ENCODE assay signal across 9 mouse cellular contexts in the genomic region with DNA sequence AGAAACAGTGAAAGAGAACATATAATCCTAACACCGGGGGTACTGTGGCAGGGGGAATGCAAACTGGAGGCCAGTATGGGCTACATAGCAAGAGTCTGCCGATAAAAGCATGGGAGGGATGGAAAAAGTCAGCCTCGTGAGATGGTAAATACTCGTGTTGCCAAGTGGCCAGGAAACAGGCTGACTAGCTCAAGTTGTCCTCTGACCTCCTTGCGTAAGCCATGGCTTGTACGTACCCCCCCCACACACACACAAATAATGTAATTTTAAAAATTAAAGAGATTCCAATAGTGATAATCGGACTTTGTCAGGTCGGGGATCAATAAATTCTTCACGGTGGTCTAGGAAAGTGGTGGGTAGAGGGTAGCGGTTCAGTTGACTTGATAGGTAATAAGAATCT. TPM values are rescaled to one million over a fixed set of nuclear protein-coding genes. Genes with fewer than 3 reads are reported as not detected.
DNase-seq lines count a peak whose midpoint lies in the region; ATAC-seq lines count a peak whose summit lies in the region.
"Had no signal": no experiment of that assay in that cellular context is flagged by ENCODE, and none has a peak within 500 bp of the region (broad histone marks: within the 10 kb centered on the region; RNA-seq: fewer than 3 reads in every experiment).

No protein-coding gene starts in this region.

- no peaks in the 10 kb centered on the region for H3K9me3 ChIP-seq in limb, embryonic 10.5 days (replicated peaks)
- H3K9me3 ChIP-seq in midbrain, embryonic 16.5 days (replicated peaks; ENCODE audit: control insufficient read depth, low read length, poor library complexity, severe bottlenecking): no peaks in the 10 kb centered on the region

- peak overlapping the region; percentile 69 for H3K4me3 ChIP-seq in limb, embryonic 10.5 days
- H3K4me3 ChIP-seq in midbrain, embryonic 16.5 days (ENCODE audit: low read depth, low read length): peak overlapping the region; percentile 68

- H3K4me1 ChIP-seq in limb, embryonic 10.5 days: peaks cover 36% of the 10 kb centered on the region
- H3K4me1 ChIP-seq in midbrain, embryonic 16.5 days (ENCODE audit: control insufficient read depth, insufficient read depth, low read length): peaks cover 33% of the 10 kb centered on the region

- H3K9ac ChIP-seq in midbrain, embryonic 16.5 days (ENCODE audit: low read depth, low read length): peak overlapping the region; percentile 78

- 2% methylated on average over 10 of the region's 10 CpGs for WGBS in limb, embryonic 10.5 days
- 1% methylated on average over 10 of the region's 10 CpGs for WGBS in midbrain, embryonic 16.5 days

- peak overlapping the region; percentile 95 for H3K4me2 ChIP-seq in midbrain, embryonic 16.5 days (ENCODE audit: low read length)

- intact Hi-C loops in gastrocnemius, postnatal 14 days (cut with DNase I; ENCODE audit: low total_unique reads): no loop called here

- ATAC-seq in midbrain, embryonic 16.5 days: no peak

- H3K27me3 ChIP-seq in limb, embryonic 10.5 days (ENCODE audit: low read depth, poor library complexity, severe bottlenecking): peaks cover 34% of the 10 kb centered on the region
- no peaks in the 10 kb centered on the region for H3K27me3 ChIP-seq in midbrain, embryonic 16.5 days (ENCODE audit: control insufficient read depth, insufficient read depth, low read depth, low read length)

- H3K36me3 ChIP-seq in limb, embryonic 10.5 days: peaks cover 4% of the 10 kb centered on the region; the same call in 1 of the 2 replicates
- no peaks in the 10 kb centered on the region for H3K36me3 ChIP-seq in midbrain, embryonic 16.5 days (ENCODE audit: control insufficient read depth, insufficient read depth, low read length)

- H3K27ac ChIP-seq in limb, embryonic 10.5 days: peak overlapping the region; percentile 90
- peak overlapping the region; percentile 83 for H3K27ac ChIP-seq in midbrain, embryonic 16.5 days (ENCODE audit: low read length)

- DNase-seq in cerebellum, adult 11 months: peak; percentile 45
- DNase-seq in cerebellum, adult 9-10 months: no peak
- DNase-seq in adipocyte (ENCODE audit: low spot score): peak; percentile 89
- DNase-seq in heart, adult 8-10 months (ENCODE audit: low spot score): peak; percentile 28
- no peak for DNase-seq in limb, embryonic 10.5 days (ENCODE audit: low spot score)
- DNase-seq in gastrocnemius, postnatal 14 days: no peak
- no peak for DNase-seq in adrenal gland, postnatal 36 days

RNA-seq across cellular contexts. Expression of a gene that starts 0.6 kb away (rescaled TPM):
- 10 to 100 TPM; 31.7 to 35.2 (median 34.7) TPM for total RNA-seq in heart, adult 8-10 months (2022)
- polyA plus RNA-seq in limb, embryonic 10.5 days (2016; fragmentation: Nextera tagmentation; extraction: Ambion mirVana): 27.2 and 42.1 TPM in 2 replicates
- polyA plus RNA-seq in midbrain, embryonic 16.5 days (2015; fragmentation: Nextera tagmentation; extraction: Ambion mirVana): 36.7 and 38.8 TPM in 2 replicates
- total RNA-seq in gastrocnemius, postnatal 14 days (2021): 10 to 100 TPM; 30.3 to 34.0 TPM
- 10 to 100 TPM; 29.4 to 33.3 TPM for total RNA-seq in adrenal gland, postnatal 36 days (2021)

RNA-seq across cellular contexts. Expression of a gene that starts 3.1 kb away (rescaled TPM):
- total RNA-seq in heart, adult 8-10 months (2022): 1 to 10 TPM; 1.1 to 2.5 (median 2.0) TPM
- 0.73 and 0.96 TPM in 2 replicates for polyA plus RNA-seq in limb, embryonic 10.5 days (2016; fragmentation: Nextera tagmentation; extraction: Ambion mirVana)
- 16.4 and 20.6 TPM in 2 replicates for polyA plus RNA-seq in midbrain, embryonic 16.5 days (2015; fragmentation: Nextera tagmentation; extraction: Ambion mirVana)
- total RNA-seq in gastrocnemius, postnatal 14 days (2021): 1 to 10 TPM in 1 of 2 experiments, under 1 TPM in 1; 0.66 to 1.9 TPM
- total RNA-seq in adrenal gland, postnatal 36 days (2021): 1 to 10 TPM in 1 of 2 experiments, under 1 TPM in 1; 0.95 to 1.0 TPM

RNA-seq across cellular contexts. Expression of a gene that starts 7.6 kb away (rescaled TPM):
- 10 to 100 TPM; 20.9 to 31.1 (median 25.8) TPM for total RNA-seq in heart, adult 8-10 months (2022)
- 3.6 and 4.5 TPM in 2 replicates for polyA plus RNA-seq in limb, embryonic 10.5 days (2016; fragmentation: Nextera tagmentation; extraction: Ambion mirVana)
- 4.0 and 4.7 TPM in 2 replicates for polyA plus RNA-seq in midbrain, embryonic 16.5 days (2015; fragmentation: Nextera tagmentation; extraction: Ambion mirVana)
- total RNA-seq in gastrocnemius, postnatal 14 days (2021): 10 to 100 TPM; 13.6 to 16.4 TPM
- 10 to 100 TPM; 29.3 to 52.1 TPM for total RNA-seq in adrenal gland, postnatal 36 days (2021)

RNA-seq across cellular contexts. Expression of a gene that starts 16.6 kb away (rescaled TPM):
- total RNA-seq in heart, adult 8-10 months (2022): 1 to 10 TPM in 3 of 4 experiments, not detected in 1; 2.5 to 3.3 (median 3.2) TPM
- 0.60 and 2.0 TPM in 2 replicates for polyA plus RNA-seq in limb, embryonic 10.5 days (2016; fragmentation: Nextera tagmentation; extraction: Ambion mirVana)
- polyA plus RNA-seq in midbrain, embryonic 16.5 days (2015; fragmentation: Nextera tagmentation; extraction: Ambion mirVana): 1.6 and 1.8 TPM in 2 replicates
- 1 to 10 TPM; 1.2 to 1.5 TPM for total RNA-seq in gastrocnemius, postnatal 14 days (2021)
- not detected for total RNA-seq in adrenal gland, postnatal 36 days (2021)
- polyA plus RNA-seq: large intestine, adult 2 months had no signal

RNA-seq across cellular contexts. Expression of a gene that starts 35.6 kb away (rescaled TPM):
- total RNA-seq in heart, adult 8-10 months (2022): 100 to 1,000 TPM; 346 to 908 (median 654) TPM
- 28.5 and 43.4 TPM in 2 replicates for polyA plus RNA-seq in limb, embryonic 10.5 days (2016; fragmentation: Nextera tagmentation; extraction: Ambion mirVana)
- 41.5 and 43.5 TPM in 2 replicates for polyA plus RNA-seq in midbrain, embryonic 16.5 days (2015; fragmentation: Nextera tagmentation; extraction: Ambion mirVana)
- 100 to 1,000 TPM; 288 to 458 TPM for total RNA-seq in gastrocnemius, postnatal 14 days (2021)
- 100 to 1,000 TPM; 515 to 572 TPM for total RNA-seq in adrenal gland, postnatal 36 days (2021)

Comparison
In these comparisons a context has a peak if more than half of its experiments do, and no peak if none do; other contexts are left out.
1. DNase-seq: peak in cerebellum, adult 11 months (single experiment), adipocyte (single experiment) and heart, adult 8-10 months (single experiment); none in cerebellum, adult 9-10 months (single experiment), limb, embryonic 10.5 days (single experiment), gastrocnemius, postnatal 14 days (single experiment) and adrenal gland, postnatal 36 days (0 of 2).